Mouse (Mus musculus) heart, embryonic 11.5 days (tissue): ENCODE measurements at regions not wholly inside any gene's neighbourhood (a gene's known extent, or its start where the extent isn't known, plus 50 kb on each side); places are given as distances from the start of the nearest gene placed in this dataset.

Experiments used
- ATAC-seq: fragments of 200-750 bp; cut with Nextera tagmentation; replicated peaks from 2 replicates; pipeline ENCODE4 v1.8.0; 2017; ENCODE audit warnings: moderate library complexity; ENCODE audit not compliant: insufficient number of reproducible peaks, low FRiP score, low TSS enrichment
- H3K27ac ChIP-seq: fragments of 300-500 bp; sonication (generic); 2 replicates; pipeline ENCODE4 v1.5.1; 2014; ENCODE audit warnings: mild to moderate bottlenecking, low read depth, low read length
- H3K27me3 ChIP-seq: fragments of 300-500 bp; sonication (generic); 2 replicates; pipeline ENCODE4 v1.6.1; 2014; ENCODE audit warnings: mild to moderate bottlenecking, low read length, mixed read lengths; ENCODE audit not compliant: control insufficient read depth, insufficient read depth
- H3K36me3 ChIP-seq: fragments of 300-500 bp; sonication (generic); 2 replicates; pipeline ENCODE4 v1.6.1; 2014; ENCODE audit warnings: mild to moderate bottlenecking, low read length, moderate library complexity, mixed read lengths; ENCODE audit not compliant: control insufficient read depth, insufficient read depth
- H3K4me1 ChIP-seq: fragments of 300-500 bp; sonication (generic); 2 replicates; pipeline ENCODE4 v1.6.1; 2014; ENCODE audit warnings: low read length; ENCODE audit not compliant: control insufficient read depth, insufficient read depth
- H3K4me2 ChIP-seq: fragments of 300-500 bp; sonication (generic); 2 replicates; pipeline ENCODE4 v1.6.1; 2014; ENCODE audit warnings: mild to moderate bottlenecking, moderate library complexity
- H3K4me3 ChIP-seq: fragments of 300-500 bp; sonication (generic); 2 replicates; pipeline ENCODE4 v1.5.1; 2014; ENCODE audit warnings: low read depth, low read length
- H3K9ac ChIP-seq: fragments of 300-500 bp; sonication (generic); 2 replicates; pipeline ENCODE4 v1.6.1; 2014; ENCODE audit warnings: mild to moderate bottlenecking, low read depth, low read length, moderate library complexity
- H3K9me3 ChIP-seq: fragments of 300-500 bp; sonication (generic); replicated peaks from 2 replicates; pipeline ENCODE4 v1.6.1; 2016; ENCODE audit warnings: low read length; ENCODE audit not compliant: control insufficient read depth
- WGBS: fragments of 180-500 bp; shearing (Covaris S2); extraction: QIAGEN DNeasy Blood & Tissue Kit; methylation state at CpG from one replicate; pipeline ENCODE4 v1.1.7; 2014; ENCODE audit not compliant: insufficient replicate concordance; 5-methylcytosine and 5-hydroxymethylcytosine counted together

DNA sequence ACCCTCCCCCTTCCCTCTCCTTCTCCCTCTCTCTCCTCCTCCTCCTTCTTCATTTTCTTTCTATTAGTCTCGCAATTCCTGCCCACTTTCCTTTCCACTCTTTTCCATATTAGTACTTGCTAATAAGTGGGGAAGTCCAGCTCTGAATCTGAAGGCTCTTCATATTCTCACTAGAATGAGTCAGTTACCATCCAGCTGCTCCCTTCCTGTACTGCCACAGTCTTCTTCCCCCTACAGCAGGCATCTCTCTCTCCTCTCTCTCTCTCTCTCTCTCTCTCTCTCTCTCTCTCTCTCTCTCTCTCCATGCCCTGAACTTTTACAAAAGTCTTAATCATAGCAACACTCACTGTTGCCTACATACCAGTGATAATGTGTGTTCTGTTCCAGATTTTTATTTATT lies 226.6 kb upstream of the Pter start:
- H3K4me2 ChIP-seq, result no peak overlapping the region
- no peak overlapping the region for H3K9ac ChIP-seq
- no peak overlapping the region for H3K4me3 ChIP-seq
- ATAC-seq, result no peak
- no peaks in the 10 kb centered on the region for H3K9me3 ChIP-seq
- no peak overlapping the region for H3K27ac ChIP-seq
- H3K36me3 ChIP-seq, result no peaks in the 10 kb centered on the region
- WGBS, result 68% methylated on average over 1 of the region's 1 CpGs
- no peaks in the 10 kb centered on the region for H3K27me3 ChIP-seq
- no peaks in the 10 kb centered on the region for H3K4me1 ChIP-seq

DNA sequence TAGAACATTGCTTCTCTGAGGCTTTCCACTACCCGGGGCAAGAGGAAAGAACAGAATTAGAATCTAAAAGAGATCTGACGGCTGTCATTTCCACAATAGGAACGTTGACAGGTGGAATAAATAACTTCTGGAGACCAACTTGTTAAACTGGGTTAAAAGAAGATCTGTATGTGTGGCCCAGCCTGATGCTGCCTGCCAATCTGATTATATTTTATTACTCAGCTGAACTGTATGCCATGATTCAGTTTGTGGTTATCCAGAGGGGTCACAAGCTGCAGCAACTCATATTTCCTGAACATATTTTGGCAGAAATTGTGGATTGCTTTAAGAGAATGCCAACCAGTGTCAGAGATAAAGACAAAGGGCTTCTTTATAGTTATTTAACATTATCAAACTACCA lies 224.5 kb upstream of the Pter start:
- ATAC-seq, result no peak
- H3K27me3 ChIP-seq, result no peaks in the 10 kb centered on the region
- H3K36me3 ChIP-seq, result no peaks in the 10 kb centered on the region
- H3K9me3 ChIP-seq, result no peaks in the 10 kb centered on the region
- 51% methylated on average over 3 of the region's 3 CpGs for WGBS
- H3K4me3 ChIP-seq, result no peak overlapping the region
- H3K4me1 ChIP-seq, result no peaks in the 10 kb centered on the region
- no peak overlapping the region for H3K4me2 ChIP-seq
- no peak overlapping the region for H3K27ac ChIP-seq
- H3K9ac ChIP-seq, result no peak overlapping the region

DNA sequence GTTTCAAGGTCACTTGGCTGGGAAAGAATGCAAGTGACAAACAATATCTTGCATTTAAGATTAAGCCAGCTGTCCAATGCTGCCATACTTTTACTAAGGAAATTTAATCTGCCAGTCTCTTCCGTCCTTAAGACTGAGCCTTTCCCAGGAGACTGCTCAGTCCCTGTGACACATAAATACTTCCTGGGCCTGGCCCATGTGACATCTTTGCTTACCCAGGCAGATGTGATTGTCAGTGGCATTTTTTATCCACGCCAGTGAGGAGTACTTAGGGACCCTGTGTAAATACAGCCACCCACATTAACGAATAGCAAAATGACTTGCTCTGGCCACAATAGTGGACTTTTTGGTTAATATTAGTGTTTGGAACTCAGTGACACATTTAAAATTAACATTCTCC lies 216.3 kb upstream of the Pter start:
- no peaks in the 10 kb centered on the region for H3K27me3 ChIP-seq
- H3K27ac ChIP-seq, result no peak overlapping the region
- H3K4me2 ChIP-seq, result no peak overlapping the region
- no peak overlapping the region for H3K9ac ChIP-seq
- no peak for ATAC-seq
- H3K9me3 ChIP-seq, result no peaks in the 10 kb centered on the region
- WGBS, result 67% methylated on average over 3 of the region's 3 CpGs
- no peaks in the 10 kb centered on the region for H3K36me3 ChIP-seq
- H3K4me3 ChIP-seq, result no peak overlapping the region
- H3K4me1 ChIP-seq, result no peaks in the 10 kb centered on the region

DNA sequence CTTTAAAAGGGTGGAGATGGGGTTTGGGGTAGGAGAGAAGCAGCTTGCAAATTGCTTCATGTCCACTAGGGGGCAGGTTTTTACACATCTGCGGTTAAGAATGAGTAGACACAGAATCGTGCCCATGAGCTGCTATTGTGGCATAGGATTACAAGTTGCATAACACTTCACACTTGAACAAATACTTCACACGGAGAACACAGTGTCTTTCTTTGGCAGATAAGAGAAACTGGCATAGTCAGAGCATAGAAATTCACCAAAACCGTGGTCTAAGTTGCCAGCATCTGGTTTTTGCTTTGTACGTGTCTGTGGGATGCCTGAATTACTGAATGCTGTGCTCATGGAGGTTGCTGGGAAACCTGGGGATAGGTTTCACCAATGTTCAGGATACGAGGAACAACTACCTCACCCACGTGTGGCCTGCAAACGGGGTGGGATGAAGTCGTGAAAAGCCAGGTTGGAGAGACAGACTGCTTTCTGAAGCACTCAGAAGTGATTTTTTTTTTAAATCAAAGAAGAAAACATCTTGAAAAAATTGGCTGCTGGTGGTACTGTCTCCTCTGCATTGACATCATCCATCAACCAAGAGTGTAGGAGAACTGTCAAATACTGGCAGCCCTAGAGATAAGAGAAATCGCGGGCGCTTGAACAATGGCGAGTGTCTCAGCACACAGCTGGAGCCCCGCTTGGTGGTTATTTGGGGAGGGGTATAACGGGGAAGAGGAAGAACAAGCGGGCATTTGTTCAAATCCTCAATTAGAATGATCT lies 214.5 kb upstream of the Pter start:
- no peak overlapping the region for H3K27ac ChIP-seq
- no peak overlapping the region for H3K4me3 ChIP-seq
- ATAC-seq, result no peak
- no peaks in the 10 kb centered on the region for H3K36me3 ChIP-seq
- H3K9me3 ChIP-seq, result no peaks in the 10 kb centered on the region
- no peak overlapping the region for H3K9ac ChIP-seq
- no peaks in the 10 kb centered on the region for H3K27me3 ChIP-seq
- 37% methylated on average over 16 of the region's 16 CpGs for WGBS
- no peaks in the 10 kb centered on the region for H3K4me1 ChIP-seq
- peak overlapping the region; percentile 31 for H3K4me2 ChIP-seq

DNA sequence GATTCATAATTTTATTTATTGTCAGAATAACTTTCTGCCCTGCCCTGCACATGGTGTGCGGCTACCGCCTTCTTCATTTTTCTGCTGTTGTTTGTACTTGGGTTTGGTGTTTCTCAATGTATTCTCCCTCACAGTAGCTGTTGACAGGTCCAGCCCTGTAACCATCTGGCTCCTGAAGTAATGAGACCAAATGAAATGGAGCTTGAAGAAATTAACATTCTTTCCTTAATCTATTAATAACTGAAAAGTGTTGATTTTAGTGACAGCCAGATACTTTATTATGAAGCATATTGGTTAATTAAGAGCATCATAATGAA lies 214.0 kb upstream of the Pter start:
- WGBS, result 85% methylated on average over 2 of the region's 2 CpGs
- no peaks in the 10 kb centered on the region for H3K27me3 ChIP-seq
- peak overlapping the region; percentile 31; the same call in 1 of the 2 replicates for H3K4me2 ChIP-seq

DNA sequence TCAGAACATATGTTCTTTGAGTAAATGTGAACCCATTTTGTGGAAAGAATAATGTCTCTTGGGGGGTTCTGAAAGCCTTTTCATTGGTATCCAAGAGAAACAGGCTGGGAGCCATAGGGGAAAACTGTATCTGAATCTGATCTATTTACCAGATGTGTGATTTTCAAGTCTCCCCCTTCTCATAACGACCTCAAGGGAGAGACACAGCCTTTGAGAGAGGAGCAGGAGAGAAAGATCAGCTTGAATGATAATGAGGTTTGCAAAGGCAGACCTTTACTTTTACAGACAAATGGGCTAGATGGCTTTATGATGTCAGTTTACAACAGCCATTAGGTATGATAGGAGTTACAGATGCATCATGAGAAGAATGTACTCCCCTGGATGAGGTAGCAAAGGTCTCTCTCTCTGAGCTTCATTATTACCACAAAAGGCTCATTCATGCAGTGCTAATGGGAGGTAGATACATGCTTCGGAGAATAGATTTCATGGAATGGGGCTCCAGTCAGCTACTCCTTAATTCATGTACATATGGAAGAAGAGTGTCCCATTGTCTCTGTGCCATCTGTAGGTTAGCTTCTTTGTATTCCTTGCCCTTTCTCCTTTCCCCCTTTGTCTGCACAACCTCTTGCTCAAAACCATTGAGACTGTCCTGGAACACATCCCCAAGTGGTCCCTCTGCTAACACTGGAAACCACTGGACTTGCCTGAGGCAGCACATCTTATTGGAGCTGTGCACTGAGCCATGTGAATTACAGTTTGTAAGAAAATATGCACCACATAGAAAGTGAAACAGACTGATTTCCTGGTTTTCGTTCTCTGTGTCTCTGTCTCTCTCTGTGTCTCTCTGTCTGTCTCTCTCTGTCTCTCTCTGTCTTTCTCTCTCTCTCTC lies 207.5 kb upstream of the Pter start:
- ATAC-seq, result no peak

More for the DNA sequence above, 214.0 kb upstream of the Pter start:
- no peaks in the 10 kb centered on the region for H3K9me3 ChIP-seq
- no peak overlapping the region for H3K27ac ChIP-seq
- no peaks in the 10 kb centered on the region for H3K4me1 ChIP-seq
- no peak for ATAC-seq
- H3K36me3 ChIP-seq, result no peaks in the 10 kb centered on the region
- no peak overlapping the region for H3K4me3 ChIP-seq
- H3K9ac ChIP-seq, result no peak overlapping the region

DNA sequence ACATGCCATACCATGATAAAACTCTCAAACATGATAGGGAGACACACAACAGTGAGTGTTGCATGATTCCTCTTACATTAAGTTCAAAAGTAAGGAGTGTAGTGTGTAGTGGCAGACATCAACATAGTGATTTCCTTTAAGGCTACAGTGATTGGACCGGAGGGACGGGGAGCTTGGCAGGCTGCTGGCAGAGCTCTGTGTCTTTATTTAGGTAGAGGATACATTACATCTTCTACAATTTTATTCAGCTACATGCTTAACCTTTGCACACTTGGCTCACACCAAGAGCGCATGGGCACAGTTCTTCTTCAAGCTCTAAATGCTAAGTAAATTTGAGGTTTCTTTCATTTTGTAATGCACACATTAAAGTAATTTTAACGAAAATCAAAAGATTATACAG lies 194.6 kb upstream of the Pter start:
- no peak overlapping the region for H3K27ac ChIP-seq
- H3K9ac ChIP-seq, result no peak overlapping the region
- no peaks in the 10 kb centered on the region for H3K9me3 ChIP-seq
- no peaks in the 10 kb centered on the region for H3K27me3 ChIP-seq
- 72% methylated on average over 4 of the region's 4 CpGs for WGBS
- H3K4me2 ChIP-seq, result no peak overlapping the region
- no peak for ATAC-seq
- no peak overlapping the region for H3K4me3 ChIP-seq
- no peaks in the 10 kb centered on the region for H3K4me1 ChIP-seq
- H3K36me3 ChIP-seq, result no peaks in the 10 kb centered on the region

More for the DNA sequence above, 207.5 kb upstream of the Pter start:
- Histone ChIP-seq H3K4me1 (no peaks in the 10 kb centered on the region), H3K9me3 (no peaks in the 10 kb centered on the region), H3K9ac (no peak overlapping the region), H3K27me3 (no peaks in the 10 kb centered on the region), H3K27ac (no peak overlapping the region), H3K36me3 (no peaks in the 10 kb centered on the region), H3K4me3 (no peak overlapping the region), H3K4me2 (no peak overlapping the region)
- 52% methylated on average over 3 of the region's 3 CpGs for WGBS

DNA sequence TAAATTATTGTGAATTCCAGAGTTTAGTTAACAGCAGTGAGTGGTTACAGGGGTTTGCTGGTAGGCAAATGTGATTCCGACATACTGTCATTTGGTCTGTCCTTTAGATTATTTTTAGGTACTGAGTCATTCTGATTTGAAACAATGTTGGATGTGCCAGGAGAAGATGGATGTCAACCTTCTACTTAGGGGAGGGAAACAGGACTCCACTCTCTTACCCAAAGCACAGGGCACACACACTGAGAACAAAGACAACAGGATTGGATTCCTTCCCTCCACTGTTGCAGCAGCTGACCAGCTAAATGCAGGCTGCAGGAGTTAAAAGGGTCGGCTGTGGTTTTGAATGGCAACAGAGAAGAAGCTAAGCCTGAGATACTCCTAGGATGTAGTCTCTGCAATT lies 186.7 kb upstream of the Pter start:
- no peak overlapping the region for H3K9ac ChIP-seq
- no peak overlapping the region for H3K4me3 ChIP-seq
- H3K36me3 ChIP-seq, result no peaks in the 10 kb centered on the region
- no peaks in the 10 kb centered on the region for H3K9me3 ChIP-seq
- H3K4me1 ChIP-seq, result peaks cover 3% of the 10 kb centered on the region; the same call in 1 of the 2 replicates
- WGBS, result 30% methylated on average over 2 of the region's 2 CpGs
- no peak overlapping the region for H3K4me2 ChIP-seq
- no peak overlapping the region for H3K27ac ChIP-seq
- H3K27me3 ChIP-seq, result no peaks in the 10 kb centered on the region
- no peak for ATAC-seq
